Mouse (Mus musculus) natural killer cell, adult 2 months (primary cell): ENCODE data around the gene Tanc2.

ENCODE experiments used
- DNase-seq, 2 experiments: peaks; one replicate each; pipeline ENCODE4 v3.0.0; 2022; ENCODE audit warnings: low spot score in 2 of 2

The Tanc2 gene

DNA sequence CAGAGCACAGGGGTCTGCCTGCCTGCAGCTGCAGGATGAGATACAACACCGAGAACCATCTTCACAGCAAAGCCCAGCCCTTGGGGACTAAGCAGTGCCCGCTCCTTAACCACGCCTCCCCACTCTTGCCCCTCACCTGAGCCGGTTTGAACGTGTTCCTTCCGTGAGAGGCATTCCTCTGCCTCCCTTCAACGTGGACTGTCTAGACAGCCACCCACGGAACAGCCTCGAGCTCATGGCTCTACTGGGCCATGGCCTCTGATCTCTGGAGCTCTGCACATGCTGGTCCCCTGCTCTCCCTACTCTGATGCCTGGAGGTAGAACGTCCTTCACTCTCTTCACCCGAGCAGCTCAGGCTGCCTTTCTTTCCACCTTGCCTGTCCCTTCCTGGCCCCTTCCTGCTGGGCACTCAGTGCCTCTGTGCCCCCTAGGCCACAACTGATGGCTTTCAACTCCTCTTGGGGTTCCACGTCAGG lies 363.2 kb downstream of the Tanc2 start, which contains the start of gene Cyb561:
TSS of gene Cyb561 (minus strand) at position 426 of the 476 bp plus-strand sequence.
- DNase-seq, result no peak

DNA sequence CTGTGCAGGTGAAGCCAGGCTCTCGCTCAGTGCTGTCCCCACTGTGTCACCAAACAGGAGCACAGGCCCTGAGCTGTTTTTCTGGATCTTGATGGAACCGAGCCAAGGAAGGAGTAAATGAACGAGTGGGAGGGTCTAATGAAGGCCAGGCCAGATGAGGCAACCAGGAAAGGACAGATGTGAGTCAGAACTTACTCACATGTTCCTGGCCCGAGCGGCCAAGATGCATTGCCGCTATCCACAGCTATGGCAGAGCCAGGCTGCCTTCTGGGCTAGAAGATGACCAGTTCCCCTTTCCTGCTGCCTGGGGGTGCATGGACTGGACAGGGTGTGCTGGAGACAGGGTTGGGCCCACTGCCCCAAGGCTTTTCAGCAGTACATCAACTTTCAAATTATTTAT lies 363.6 kb downstream of the Tanc2 start:
- no peak for DNase-seq

DNA sequence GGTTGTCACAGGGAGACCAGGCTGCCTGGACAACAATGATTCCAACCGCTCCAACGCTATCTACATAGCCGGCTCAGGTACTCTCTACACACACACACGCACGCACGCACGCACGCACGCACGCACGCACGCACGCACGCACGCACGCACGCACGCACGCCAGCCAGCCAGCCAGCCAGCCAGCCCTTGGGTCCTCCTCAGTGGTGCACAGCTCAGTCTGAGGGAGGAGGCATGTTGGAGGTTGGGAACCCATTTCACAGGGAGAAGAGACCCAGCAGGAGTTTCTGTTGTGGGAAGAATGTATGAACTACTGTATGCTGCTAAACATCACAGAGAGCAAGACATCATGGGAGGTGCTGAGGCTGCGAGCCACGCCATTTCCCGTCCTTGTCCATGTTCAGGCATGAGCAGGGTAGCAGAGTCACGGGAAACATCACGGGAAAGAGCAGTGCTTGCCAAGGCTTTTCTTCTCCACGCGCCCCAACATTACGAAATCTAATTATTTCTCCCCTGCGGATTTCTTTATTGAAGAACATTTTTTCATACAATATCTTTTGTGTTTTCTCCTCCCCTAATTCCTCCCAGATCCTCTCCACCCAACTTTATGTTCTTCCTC lies 366.1 kb downstream of the Tanc2 start:
- no peak for DNase-seq

DNA sequence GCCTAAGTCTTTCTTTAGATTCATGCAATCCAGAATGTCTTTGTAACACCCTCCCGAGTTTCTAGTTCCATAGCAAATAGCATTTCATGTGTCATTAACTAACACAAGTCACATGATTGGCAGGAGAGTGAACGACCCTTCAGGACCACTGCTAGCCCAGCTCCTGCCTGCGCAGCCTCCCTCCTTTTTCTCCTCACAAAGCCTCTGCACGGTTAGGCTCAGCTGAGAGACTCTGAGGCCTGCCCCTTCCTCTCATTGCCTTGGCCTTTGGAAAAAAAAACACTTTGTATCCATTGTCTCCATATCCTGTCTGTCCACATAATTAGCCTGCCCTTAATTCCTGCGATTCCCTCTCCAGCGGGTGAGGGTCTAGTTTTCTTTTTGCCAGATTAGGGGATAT lies 367.7 kb downstream of the Tanc2 start:
- no peak for DNase-seq

DNA sequence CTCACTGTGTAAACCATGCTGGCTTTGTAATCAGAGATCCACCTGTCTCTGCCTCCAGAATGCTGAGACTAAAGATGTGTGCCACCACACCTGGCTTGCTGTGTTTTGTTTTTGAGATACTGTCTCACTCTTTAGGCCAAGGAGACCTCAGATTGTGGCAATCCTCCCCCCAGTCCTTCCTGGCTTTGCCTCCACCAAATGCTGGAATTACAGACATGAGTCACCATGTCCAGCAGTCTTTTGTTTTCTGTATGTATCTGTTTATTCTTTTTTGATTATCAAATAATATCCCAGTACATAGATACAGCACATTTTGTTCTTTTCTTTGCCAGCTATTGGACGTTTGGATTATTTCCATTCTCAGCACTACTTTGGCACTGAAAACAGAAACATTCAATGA lies 368.8 kb downstream of the Tanc2 start:
- no peak for DNase-seq

DNA sequence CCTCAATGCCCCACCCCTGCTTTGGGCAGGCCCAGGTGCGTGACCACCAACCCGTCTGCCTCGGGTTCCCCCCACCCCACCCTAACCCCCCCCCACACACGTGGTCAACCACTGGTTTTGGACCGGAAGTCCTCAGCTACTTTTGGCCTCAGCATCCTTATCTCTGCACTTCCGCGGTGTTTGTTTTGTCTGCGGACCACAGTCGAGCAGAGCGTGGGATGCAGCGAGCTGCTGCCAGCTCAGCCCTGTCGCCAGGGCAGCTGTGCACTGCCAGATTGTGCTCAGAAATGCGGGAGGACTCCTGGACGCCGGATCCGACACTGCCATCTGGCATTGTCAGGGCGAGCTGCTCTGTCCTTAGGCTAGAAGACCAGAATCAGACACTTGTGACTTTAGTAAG lies 369.6 kb downstream of the Tanc2 start:
- peak; percentile 20 to 52 for DNase-seq

DNA sequence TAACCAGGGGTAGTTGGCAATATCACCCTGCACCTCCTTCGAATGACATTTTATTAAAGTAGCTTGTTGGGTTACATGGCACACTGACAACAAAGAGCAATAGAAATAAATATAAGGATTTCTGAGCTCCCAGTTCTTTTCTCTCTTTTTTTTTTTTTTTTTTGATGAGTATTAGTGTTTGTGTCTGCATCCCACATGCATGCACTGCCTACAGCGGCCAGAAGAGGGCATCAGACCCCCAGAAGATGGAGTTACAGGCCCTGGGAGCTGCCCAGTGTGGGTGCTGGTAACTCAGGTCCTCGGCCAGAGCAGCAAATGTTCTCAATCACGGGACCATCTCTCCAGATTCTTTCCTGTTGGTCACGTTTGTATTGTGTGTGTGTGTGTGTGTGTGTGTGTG lies 374.9 kb downstream of the Tanc2 start:
- no peak for DNase-seq

DNA sequence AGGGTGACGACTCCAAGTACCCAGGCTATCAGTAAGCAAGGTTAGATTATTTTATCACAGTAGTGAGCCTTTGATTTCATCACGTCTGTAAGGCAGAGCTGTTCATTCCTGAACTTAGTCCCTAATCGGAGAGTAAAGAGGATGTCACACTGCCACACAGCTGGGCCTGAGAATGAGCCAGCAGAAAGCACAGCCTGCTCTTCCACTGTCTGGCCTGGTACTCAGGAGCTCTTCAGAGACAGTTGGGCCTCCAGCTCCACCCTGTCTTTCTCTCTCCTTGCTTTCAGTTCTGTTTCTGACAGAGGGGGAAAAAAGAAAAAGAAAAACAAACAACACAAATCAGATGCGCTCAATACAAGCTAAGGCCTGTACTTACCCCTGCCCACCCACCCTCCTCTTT lies 376.5 kb downstream of the Tanc2 start:
- DNase-seq, result no peak

DNA sequence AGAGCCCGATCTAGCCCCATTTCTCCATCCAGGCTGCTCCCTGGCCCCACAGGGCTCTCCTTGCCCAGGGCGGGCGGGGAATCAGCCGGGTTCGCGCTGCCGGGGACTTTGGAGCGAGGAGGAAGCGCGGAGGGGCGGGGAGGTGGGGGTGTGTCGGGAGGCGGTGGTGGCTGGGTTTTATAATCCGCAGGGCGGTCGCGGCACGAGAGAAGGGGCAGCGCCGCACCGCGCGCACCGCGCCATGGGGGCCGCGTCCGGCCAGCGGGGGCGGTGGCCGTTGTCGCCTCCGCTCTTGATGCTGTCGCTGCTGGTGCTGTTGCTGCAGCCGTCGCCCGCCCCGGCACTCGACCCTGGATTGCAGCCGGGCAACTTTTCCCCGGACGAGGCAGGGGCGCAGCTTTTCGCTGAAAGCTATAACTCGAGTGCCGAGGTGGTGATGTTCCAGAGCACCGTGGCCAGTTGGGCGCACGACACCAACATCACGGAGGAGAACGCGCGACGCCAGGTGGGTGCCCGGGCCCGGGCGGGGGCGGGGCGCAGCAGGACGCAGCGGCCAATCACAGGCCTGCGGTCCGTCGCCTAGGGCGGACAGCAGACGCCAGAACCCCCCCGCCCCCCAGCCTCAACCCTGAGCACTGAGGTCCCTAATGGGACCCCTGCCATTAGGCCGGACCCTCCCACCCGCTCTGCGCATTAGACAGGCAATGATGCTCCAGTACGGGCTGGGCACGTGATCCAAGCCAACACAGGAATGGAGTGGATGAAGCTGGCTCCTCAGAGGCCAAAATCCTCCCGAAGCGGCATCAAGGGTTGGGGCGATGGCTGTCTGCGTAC lies 378.2 kb downstream of the Tanc2 start, which contains the start of gene Ace:
TSS of gene Ace (plus strand) at position 205 of the 834 bp plus-strand sequence.
- no peak for DNase-seq

DNA sequence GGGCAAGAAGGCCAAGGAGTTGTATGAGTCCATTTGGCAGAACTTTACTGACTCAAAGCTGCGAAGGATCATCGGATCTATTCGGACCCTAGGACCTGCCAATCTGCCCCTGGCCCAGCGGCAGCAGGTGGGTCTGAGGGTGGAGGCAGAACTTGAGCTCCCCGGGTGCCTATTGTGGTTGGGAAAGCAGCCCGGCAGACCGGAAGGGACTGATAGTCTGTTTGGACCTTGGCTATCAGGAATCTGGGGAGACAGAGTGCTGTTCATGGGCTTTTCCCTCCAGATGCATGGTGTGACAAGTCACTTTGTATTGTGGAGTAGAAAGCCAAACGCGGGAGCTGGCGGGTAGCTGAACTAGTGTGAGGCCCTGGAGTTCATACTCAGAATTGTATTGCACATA lies 379.2 kb downstream of the Tanc2 start:
- DNase-seq, result no peak

DNA sequence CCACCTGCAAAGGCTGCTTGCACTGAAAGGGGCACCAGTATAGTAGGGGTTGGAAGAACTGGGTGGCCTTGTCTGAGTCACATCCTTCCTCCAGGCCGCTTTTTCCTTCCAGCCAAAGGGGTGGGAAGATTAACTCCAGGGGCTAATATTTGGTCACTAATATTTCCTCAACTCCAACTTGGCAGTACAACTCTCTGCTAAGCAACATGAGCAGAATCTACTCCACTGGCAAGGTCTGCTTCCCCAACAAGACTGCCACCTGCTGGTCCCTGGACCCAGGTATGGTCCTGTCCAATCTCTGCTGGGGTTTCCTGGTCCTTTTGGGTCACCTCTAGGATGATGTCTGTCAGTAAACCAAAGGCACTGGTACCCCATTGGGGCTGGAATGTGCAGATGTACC lies 379.7 kb downstream of the Tanc2 start:
- DNase-seq, result no peak

DNA sequence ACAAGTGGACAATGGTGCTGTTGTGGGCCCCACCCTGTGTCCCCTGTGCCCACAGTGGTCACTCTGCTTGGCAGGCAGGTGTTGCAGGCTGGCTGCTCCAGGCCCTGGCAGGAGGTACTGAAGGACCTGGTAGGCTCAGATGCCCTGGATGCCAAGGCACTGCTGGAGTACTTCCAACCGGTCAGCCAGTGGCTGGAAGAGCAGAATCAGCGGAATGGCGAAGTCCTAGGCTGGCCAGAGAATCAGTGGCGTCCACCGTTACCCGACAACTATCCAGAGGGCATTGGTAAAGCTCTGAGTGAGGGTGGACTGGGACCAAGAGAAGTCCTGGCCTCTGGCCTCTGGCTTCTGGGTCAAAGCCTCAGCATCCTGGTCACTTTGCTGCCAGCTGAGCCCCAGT lies 384.8 kb downstream of the Tanc2 start:
- DNase-seq, result no peak

DNA sequence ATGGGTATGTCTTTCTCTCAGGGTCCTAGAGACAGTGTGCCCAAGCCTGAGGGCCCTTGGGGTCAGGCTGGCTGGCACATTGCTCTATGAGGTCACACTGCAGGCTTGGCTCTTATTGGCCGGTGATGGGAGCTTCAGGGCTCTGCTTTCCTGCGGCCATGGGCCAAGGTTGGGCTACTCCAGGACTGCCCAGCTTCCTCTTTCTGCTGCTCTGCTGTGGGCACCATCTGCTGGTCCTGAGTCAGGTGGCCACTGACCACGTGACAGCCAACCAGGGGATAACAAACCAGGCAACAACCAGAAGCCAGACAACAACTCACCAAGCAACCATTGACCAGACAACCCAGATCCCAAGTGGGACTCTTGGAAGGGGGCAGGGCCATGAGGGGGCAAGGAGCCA lies 385.3 kb downstream of the Tanc2 start:
- no peak for DNase-seq

DNA sequence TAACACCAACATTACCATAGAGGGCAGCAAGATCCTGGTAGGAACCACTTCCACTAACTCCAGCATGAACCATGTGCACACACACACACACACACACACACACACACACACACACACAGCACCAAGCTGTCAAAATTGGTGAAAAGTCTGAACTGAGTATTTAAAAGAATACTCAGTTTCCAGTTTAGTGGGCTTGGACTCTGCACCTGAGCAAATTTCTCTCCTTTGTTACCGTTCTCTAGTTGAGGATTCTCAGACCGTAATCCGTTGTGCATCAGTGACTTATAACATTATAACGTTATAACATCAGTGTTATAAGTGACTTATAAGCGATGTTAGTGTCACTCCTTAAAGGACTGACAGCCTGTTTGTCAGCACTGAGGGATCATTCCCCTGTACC lies 385.9 kb downstream of the Tanc2 start:
- DNase-seq, result no peak

DNA sequence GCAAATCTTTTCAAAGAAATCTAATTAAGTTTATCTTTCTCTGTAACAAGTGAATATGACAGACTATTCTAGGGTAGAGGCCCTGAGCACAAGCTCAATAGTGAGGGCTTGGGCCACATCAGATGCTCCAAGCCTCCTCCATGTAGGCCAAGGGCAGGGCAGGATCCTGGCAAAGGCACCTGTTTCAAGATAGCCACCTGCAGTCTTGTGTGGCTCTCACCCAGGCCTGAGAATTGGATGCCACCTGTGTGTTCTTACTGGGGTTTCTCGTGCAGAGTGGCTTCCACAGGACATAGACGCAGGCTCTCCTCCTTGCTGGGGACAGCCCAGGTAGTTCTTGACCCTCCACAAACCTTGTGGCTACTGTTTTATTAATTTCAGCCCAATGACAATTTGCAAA lies 388.4 kb downstream of the Tanc2 start:
- DNase-seq, result no peak

DNA sequence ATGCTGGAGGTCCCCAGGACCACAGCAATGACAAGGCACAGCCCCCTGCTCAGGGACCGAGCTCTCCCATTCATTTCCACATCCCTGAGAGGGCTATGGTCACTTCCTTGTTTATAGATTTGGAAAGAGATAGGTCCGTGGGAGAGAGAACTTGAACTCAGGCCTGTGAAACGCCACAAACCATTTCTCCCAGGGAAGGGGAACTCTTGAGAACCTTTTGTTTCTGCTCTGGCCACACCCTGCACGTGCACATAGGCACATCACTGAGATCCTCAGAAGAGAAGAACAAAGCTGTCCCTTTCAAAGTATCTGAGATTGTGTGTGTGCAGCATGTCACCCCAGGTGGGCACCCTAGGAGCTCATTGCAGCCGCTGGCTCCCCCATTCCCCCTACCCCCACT lies 388.8 kb downstream of the Tanc2 start:
- DNase-seq, result no peak
